Mouse (Mus musculus) heart, embryonic 12.5 days (tissue): Measurements from ENCODE around the gene BC061237. TPM values are rescaled to one million over a fixed set of nuclear protein-coding genes. Genes with fewer than 3 reads are reported as not detected.
"Not testable (repeated sequence)": the region's sequence is repeated elsewhere in the genome, so short reads cannot be mapped to it uniquely, and the experiment has no call there.

ENCODE experiments used
- ATAC-seq: fragments of 200-750 bp; cut with Nextera tagmentation; 2 replicates; pipeline ENCODE4 v1.8.0; 2017; ENCODE audit warnings: moderate TSS enrichment, moderate library complexity; ENCODE audit not compliant: insufficient number of reproducible peaks, low FRiP score
- H3K27ac ChIP-seq: fragments of 300-500 bp; sonication (generic); 2 replicates; pipeline ENCODE4 v1.5.1; 2016; ENCODE audit warnings: mild to moderate bottlenecking, moderate library complexity; ENCODE audit not compliant: poor library complexity, severe bottlenecking
- H3K27me3 ChIP-seq: fragments of 300-500 bp; sonication (generic); replicated peaks from 2 replicates; pipeline ENCODE4 v1.6.1; 2016; ENCODE audit warnings: mild to moderate bottlenecking, moderate library complexity
- H3K36me3 ChIP-seq: fragments of 300-500 bp; sonication (generic); 2 replicates; pipeline ENCODE4 v1.6.1; 2016; ENCODE audit warnings: mild to moderate bottlenecking, moderate library complexity
- H3K4me1 ChIP-seq: fragments of 300-500 bp; sonication (generic); replicated peaks from 2 replicates; pipeline ENCODE4 v1.6.1; 2016; ENCODE audit warnings: mild to moderate bottlenecking
- H3K4me2 ChIP-seq: fragments of 300-500 bp; sonication (generic); 2 replicates; pipeline ENCODE4 v1.6.1; 2016; ENCODE audit warnings: mild to moderate bottlenecking, moderate library complexity
- H3K4me3 ChIP-seq: fragments of 300-500 bp; sonication (generic); 2 replicates; pipeline ENCODE4 v1.5.1; 2016; ENCODE audit warnings: mild to moderate bottlenecking
- H3K9ac ChIP-seq: fragments of 300-500 bp; sonication (generic); 2 replicates; pipeline ENCODE4 v1.6.1; 2016; ENCODE audit warnings: mild to moderate bottlenecking, moderate library complexity
- H3K9me3 ChIP-seq: fragments of 300-500 bp; sonication (generic); replicated peaks from 2 replicates; pipeline ENCODE4 v1.6.1; 2016; ENCODE audit warnings: mild to moderate bottlenecking, moderate library complexity
- WGBS: fragments of 180-500 bp; shearing (Covaris S2); methylation state at CpG from one replicate; pipeline ENCODE4 v1.1.7; 2016; 5-methylcytosine and 5-hydroxymethylcytosine counted together
- polyA plus RNA-seq: library from polyadenylated mRNA; unstranded; fragments of >200 nt; fragmentation: Nextera tagmentation; extraction: Ambion mirVana; gene quantifications from 2 replicates; pipeline ENCODE4 v1.2.1, GENCODE M21; 2016

Gene BC061237
- not detected in 2 replicates for polyA plus RNA-seq

DNA sequence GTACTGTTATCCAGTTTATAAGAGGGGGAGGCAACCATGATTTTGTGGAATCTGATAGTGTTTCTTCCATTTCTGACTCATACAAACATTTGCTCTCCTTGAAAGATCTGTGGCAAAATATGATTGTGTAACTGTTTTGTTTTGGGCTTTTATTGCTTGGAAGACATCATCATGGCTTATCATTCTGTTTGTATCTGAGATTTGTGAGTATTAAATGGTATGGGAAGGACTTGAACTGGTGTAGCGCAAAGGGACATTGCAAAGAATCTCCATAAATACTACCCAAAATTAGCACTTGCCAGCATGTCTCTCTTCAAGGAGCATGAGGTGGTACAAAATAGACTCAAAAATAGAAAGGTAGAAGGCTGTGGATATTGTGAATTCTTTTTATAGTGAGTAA is at the start of gene BC061237:
Gene BC061237, plus strand, starts transcription at position 301 of the 400 bp plus-strand sequence.
- 93% methylated on average over 1 of the region's 1 CpGs for WGBS
- ATAC-seq, H3K4me1 ChIP-seq: not testable (repeated sequence)

GRCm38 (mm10) chr14:44517976-44518375 is 25.7 kb downstream of the BC061237 start, which contains the start of gene Gm17093:
Gene Gm17093, plus strand, starts transcription at chr14:44518276.
- not testable (repeated sequence) for H3K9ac ChIP-seq, H3K27ac ChIP-seq, H3K27me3 ChIP-seq, ATAC-seq, H3K36me3 ChIP-seq, H3K4me2 ChIP-seq, H3K4me3 ChIP-seq, H3K9me3 ChIP-seq, H3K4me1 ChIP-seq
- WGBS = 71% methylated on average over 5 of the region's 5 CpGs

More for the DNA sequence above, at the start of gene BC061237:
- not testable (repeated sequence) for H3K9me3 ChIP-seq, H3K27me3 ChIP-seq, H3K4me3 ChIP-seq, H3K4me2 ChIP-seq, H3K9ac ChIP-seq, H3K27ac ChIP-seq, H3K36me3 ChIP-seq

DNA sequence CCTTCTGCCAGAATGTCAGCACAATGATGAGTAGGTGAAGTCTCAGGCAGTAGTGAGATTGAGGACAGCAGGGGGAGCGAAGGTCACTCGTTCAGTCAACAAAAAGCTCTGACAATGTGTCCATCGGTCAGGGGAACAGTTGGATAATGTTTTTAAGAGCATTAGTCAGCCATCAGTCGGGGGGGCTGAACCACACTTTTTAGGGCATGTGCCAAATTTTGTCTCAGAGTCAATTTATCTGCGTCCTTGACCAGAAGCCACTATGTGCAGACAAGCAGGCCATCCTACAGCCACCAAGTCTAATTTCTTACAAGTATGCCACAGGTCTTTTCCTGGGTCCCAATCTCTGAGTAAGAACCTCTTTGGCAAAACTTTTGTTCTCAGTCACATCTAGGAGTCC is 55.7 kb downstream of the BC061237 start:
- not testable (repeated sequence) for H3K27ac ChIP-seq, H3K9me3 ChIP-seq, H3K4me1 ChIP-seq, ATAC-seq, H3K4me2 ChIP-seq, H3K27me3 ChIP-seq, H3K36me3 ChIP-seq, H3K9ac ChIP-seq, H3K4me3 ChIP-seq
- WGBS = 78% methylated on average over 5 of the region's 5 CpGs

Other genes with a start within 250 kb of the BC061237 start
- not detected in 2 replicates for gene Gm8220, start 206.9 kb upstream of the BC061237 start, polyA plus RNA-seq
- not detected in 2 replicates for gene Gm5930, start 153.9 kb upstream of the BC061237 start, polyA plus RNA-seq
- gene Gm8229, start 127.1 kb upstream of the BC061237 start, polyA plus RNA-seq = not detected in 2 replicates
- not detected in 2 replicates for gene Gm3371, start 81.8 kb upstream of the BC061237 start, polyA plus RNA-seq
- not detected in 2 replicates for gene Gm8232, start 58.8 kb upstream of the BC061237 start, polyA plus RNA-seq
- not detected in 2 replicates for gene Gm17093, start 25.8 kb downstream of the BC061237 start, polyA plus RNA-seq
- not detected in 2 replicates for gene Gm8247, start 90.7 kb downstream of the BC061237 start, polyA plus RNA-seq
- gene Gm5624, start 135.5 kb downstream of the BC061237 start, polyA plus RNA-seq = not detected in 2 replicates
- not detected in 2 replicates for gene Gm8257, start 214.0 kb downstream of the BC061237 start, polyA plus RNA-seq